Mouse (Mus musculus) thymus, postnatal 36 days (tissue): Measurements from ENCODE around the gene Scand1.

Source experiments
- DNase-seq, 2 experiments: peaks; one replicate each; pipeline ENCODE4 v3.0.0; 2022; ENCODE audit warnings: mixed read lengths in 2 of 2

The Scand1 gene

GRCm38 (mm10) chr2:156312297-156312897, at the start of gene Scand1, which contains the start of gene Cnbd2:
Gene Scand1 (minus strand): TSS chr2:156312704.
Gene Cnbd2 (plus strand): TSS chr2:156312299.
- DNase-seq = peak; percentile 83 to 84

- no peak for DNase-seq
These were observed 43.5 kb upstream of the Scand1 start for GRCm38 (mm10) chr2:156356031-156356430.

DNA sequence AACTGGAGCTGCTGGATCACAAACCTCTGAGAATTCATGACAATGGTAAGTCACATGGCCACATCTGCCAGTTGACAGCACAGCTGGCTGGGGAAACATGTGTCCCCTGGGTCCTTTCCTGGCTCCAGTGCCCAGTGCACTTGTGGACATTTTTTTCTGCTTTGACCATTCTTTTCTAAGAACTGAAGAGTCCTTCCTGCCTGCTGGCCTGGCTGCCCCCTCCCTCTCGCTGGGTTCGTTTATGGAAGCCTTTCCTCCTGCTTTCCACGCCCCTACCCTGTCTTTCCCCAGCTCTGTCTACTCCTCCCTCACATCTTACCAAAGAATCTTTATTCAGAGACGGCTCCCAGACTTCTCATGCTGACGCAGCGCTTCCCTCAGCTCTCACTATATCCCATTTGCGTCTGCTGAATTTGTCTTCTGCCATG, 40.8 kb upstream of the Scand1 start:
- no peak for DNase-seq

- DNase-seq = no peak
These were observed 40.1 kb upstream of the Scand1 start for GRCm38 (mm10) chr2:156352413-156353165.

- no peak for DNase-seq
These were observed 38.7 kb upstream of the Scand1 start for GRCm38 (mm10) chr2:156351243-156351642.

DNA sequence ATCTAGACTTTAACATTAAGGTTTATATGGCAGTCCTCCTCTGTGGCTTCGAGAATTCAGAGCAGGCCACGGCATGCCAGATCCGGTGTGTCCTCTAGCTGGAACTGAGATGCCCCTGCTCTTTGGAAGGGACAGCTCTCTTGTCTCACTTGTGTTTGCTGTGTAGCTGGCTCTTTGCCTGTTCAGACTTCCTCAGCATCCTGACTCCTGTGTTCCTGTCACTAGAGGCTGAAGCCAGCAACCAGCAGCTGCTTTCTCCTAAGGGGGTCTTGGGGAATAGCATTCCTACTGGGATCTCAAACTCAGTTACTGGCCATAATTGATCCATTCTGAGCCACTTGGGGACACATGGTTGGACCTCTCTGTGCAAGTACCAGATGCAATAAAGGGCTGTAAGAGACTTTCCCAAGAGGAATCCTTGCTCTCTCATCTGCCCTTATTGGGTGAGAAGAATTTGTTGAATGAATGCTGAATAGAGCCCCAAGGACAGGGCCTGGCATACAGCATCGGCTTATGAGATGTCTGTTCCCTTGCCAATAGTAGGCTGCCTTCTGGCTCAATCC, 36.9 kb upstream of the Scand1 start:
- DNase-seq = no peak

- no peak for DNase-seq
These were observed 36.3 kb upstream of the Scand1 start for GRCm38 (mm10) chr2:156348812-156349211.

DNA sequence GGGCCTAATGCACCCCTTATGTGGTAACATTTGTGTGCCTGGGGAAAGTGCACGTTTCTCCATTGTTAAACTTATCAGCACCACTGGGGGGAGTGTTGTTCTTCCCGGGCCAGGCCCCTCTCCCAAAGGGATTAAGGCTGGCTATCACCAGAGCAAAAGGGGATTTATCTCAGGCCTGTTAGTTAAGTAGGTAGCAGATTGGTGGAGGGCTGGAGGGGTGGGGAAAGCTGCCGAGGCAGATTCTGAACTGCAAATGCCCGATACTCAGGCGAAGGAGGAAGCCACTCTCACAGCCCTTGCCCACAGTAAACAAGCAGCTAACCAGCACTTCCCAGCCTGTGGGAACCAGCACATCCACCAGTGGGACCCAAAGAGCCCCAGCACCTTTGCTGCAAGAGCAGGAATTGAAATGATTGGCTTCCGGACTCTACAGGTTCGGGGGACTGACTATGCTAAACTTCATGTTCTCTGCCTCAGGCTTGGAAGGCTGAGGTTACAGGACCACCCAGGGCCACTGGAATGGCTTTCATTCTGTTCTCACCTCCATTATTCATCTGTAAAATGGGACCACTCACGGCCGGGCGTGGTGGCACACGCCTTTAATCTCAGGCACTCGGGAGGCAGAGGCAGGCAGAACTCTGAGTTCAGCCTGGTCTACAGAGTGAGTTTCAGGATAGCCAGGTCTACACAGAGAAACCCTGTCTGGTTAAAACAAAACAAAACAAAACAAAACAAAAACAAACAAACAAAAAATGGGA, 32.5 kb upstream of the Scand1 start:
- no peak for DNase-seq

DNA sequence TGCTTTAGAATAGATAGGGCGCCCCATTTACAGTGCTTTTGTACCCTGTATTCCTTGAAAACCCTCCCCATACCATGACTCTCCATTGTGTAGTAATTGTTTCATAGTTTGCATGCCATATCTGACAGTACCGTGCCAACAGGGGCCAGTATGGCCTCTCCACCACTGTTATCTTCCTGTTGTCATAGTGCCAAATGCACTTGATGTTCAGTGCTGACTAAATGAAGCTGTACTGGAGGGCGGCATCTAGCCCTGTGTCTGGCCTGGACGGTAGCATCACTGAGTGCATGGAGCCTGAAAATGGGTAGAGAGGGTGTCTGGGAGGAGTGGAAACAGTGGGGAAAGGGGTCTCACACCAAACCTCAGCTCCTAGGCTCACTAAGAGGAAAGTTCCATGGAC, 27.6 kb upstream of the Scand1 start:
- no peak for DNase-seq

- DNase-seq = no peak
These were observed 19.0 kb upstream of the Scand1 start for GRCm38 (mm10) chr2:156331446-156331965.

DNA sequence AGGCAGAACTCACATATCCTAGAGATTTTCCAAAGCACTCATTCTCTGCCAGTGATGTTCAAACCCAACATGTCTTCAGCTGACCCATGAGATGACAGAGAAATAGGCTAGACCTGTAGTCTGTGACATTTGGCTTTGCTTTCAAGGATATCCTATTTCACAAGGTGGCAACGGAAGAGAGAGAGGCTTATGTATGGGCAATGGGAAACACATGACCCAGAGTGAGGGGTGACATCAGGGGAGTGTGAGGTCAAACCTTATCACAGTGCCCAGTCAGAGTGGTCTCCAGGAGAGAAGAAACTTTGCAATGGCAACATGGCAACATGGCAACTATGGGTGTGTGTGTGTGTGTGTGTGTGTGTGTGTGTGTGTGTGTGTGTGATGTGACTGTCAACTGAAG, 18.2 kb upstream of the Scand1 start:
- DNase-seq = no peak

GRCm38 (mm10) chr2:156324681-156325080, 12.2 kb upstream of the Scand1 start:
- DNase-seq = no peak

- no peak for DNase-seq
These were observed 11.6 kb upstream of the Scand1 start for GRCm38 (mm10) chr2:156324116-156324588.

DNA sequence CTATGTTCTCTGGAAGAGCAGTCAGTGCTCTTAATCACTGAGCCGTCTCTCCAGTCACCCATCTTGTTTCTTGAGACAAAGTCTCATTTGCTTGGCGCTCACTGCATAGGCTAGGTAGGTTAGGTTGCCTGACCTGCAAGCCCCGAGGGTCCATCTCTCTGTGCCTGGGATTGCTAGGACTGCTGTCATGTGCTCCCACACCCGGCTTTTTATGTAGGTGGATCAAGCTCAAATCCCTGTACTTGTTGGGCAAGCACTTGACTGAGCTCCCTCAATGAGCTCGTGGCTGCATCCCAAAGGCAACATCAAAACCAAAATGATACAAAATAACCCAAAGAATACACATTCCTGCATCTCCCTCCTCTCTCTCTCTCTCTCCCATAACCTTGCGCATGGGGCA, 9.0 kb upstream of the Scand1 start:
- DNase-seq = no peak

DNA sequence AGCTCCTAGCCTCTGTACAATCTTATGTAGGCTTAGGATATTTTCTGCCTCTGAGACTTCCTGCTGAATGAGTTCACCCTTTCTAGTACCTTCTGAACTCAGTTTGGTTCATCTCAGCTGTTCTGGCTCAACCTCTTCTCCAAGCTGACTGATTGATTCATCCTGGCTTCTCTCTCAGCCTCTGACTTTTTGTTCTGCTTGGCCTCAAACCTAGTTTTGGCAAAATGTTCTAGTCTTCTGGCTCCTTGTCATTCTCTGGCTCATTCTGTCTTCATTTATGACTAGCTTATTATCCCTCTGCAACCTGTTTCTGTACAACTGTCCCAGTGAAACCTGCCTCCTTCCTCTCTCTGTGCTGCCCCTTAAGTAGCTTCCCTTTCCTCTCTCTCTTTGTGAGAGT, 6.0 kb upstream of the Scand1 start:
- no peak for DNase-seq

- DNase-seq = no peak
These were observed 2.3 kb upstream of the Scand1 start for GRCm38 (mm10) chr2:156314811-156315210.

DNA sequence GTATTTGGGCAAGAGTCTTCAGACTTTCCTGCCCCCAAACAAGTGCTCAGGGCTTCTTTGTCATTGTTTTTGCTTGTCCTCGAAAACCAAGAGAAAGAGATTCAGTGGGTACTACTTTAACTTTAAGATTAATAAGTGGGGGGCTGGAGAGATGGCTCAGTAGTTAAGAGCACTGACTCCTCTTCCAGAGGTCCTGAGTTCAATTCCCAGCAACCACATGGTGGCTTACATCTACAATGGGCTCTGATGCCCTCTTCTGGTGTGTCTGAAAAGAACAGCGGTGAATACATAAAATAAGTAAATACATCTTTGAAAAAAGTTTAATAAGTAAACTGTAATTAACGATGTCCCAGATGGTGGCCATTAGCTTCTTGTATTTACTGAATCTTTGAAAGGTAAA, 649 bp upstream of the Scand1 start:
- DNase-seq = no peak

- peak; percentile 65 to 74 for DNase-seq
These were observed 638 bp downstream of the Scand1 start for GRCm38 (mm10) chr2:156311841-156312291.

GRCm38 (mm10) chr2:156311441-156311840, 1.1 kb downstream of the Scand1 start:
- DNase-seq = no peak

DNA sequence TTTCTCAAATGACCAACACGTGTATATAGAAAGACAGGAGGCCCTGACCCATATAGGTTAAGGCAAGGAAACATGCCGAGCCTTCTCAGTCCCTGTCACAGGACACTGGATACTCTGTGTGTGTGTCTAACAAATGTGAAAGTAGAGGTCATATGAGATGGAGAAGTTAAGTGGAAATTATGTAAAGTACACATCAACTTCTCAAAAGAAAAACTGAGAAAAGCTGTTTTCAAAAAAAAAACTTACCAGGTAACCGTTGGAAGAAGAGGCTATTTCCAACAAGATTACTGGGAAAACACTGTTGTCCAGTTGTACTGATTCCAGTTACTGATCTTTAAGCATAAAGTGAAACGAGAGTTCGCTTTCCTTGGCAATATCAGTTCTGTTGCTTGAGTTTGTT, 1.6 kb downstream of the Scand1 start:
- DNase-seq = no peak

GRCm38 (mm10) chr2:156310455-156310854, 2.0 kb downstream of the Scand1 start:
- DNase-seq = no peak

- DNase-seq = no peak
These were observed 2.6 kb downstream of the Scand1 start for GRCm38 (mm10) chr2:156309948-156310347.

DNA sequence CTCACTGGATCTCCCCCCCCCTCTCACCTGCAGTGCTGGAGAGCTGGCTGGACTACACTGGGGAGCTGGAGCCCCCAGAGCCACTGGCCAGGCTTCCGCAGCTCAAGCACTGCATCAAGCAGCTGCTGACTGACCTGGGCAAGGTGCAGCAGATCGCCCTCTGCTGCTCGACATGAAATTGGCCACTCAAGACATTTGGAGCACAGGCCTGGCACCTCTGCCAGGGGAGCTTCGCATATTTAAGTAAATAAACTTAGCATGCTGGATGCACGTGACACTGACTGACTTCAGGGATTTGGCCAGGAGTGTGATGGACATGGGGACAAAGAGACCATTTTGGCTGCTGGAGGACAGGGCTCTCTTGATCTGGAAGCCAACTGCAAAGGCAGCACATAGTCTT, 5.2 kb downstream of the Scand1 start:
- peak in 1 of 2 experiments; percentile 29 for DNase-seq
